Mouse (Mus musculus) MEL (cell line): Measurements from ENCODE around the gene Ptges3l.

Experiments used
- CHD2 ChIP-seq: IDR thresholded peaks from 2 replicates; pipeline ENCODE4 v1.6.1; 2011; ENCODE audit warnings: low read length, improper control_type of control experiment
- CTCF ChIP-seq, 3 experiments: IDR thresholded peaks in 2 of 3; conservative IDR thresholded peaks in 1 of 3; 2 replicates each; pipeline ENCODE4 v1.5.1; 2011 to 2012; ENCODE audit warnings: low read length in 3 of 3, low read depth in 2 of 3, mild to moderate bottlenecking in 2 of 3, improper control_type of control experiment in 1 of 3, inconsistent platforms in 1 of 3, mixed read lengths in 1 of 3, moderate library complexity in 1 of 3; ENCODE audit not compliant: control insufficient read depth in 1 of 3, insufficient read depth in 1 of 3, poor library complexity in 1 of 3, severe bottlenecking in 1 of 3
- POLR2A ChIP-seq, 2 experiments: IDR thresholded peaks; 2 replicates each; pipeline ENCODE4 v1.6.1; 2011 to 2012; ENCODE audit warnings: low read length in 2 of 2, mild to moderate bottlenecking in 2 of 2, control low read depth in 1 of 2, improper control_type of control experiment in 1 of 2, low read depth in 1 of 2, moderate library complexity in 1 of 2; ENCODE audit not compliant: control insufficient read depth in 1 of 2, insufficient read depth in 1 of 2, poor library complexity in 1 of 2

GRCm38 (mm10) chr11:101395110-101395509, 30.0 kb downstream of the Ptges3l start:
- TF ChIP-seq CHD2 (no peak), POLR2A (IDR thresholded peaks at IDR 0.05; ENCODE audit: control insufficient read depth in 1 of 2, insufficient read depth in 1 of 2, low read depth in 1 of 2, low read length in 2 of 2, poor library complexity in 1 of 2) (no peak), CTCF (IDR thresholded peaks at IDR 0.05 in 2 of 3, conservative IDR thresholded peaks at IDR 0.05 in 1 of 3; ENCODE audit: control insufficient read depth in 1 of 3, insufficient read depth in 1 of 3, low read depth in 2 of 3, low read length in 3 of 3, poor library complexity in 1 of 3, severe bottlenecking in 1 of 3) (peak; percentile 76 to 96 (median 86))
